Mouse (Mus musculus): ENCODE results near the gene Eed.

GRCm38 (mm10) chr7:89980485-89981422 lies at the start of gene Eed:
- TF ChIP-seq MAFK (IDR thresholded peaks at IDR 0.05; ENCODE audit: insufficient read depth, low read depth, low read length), result no peak
- peak; percentile 54 for TF ChIP-seq HCFC1 (IDR thresholded peaks at IDR 0.05; ENCODE audit: borderline replicate concordance, insufficient read depth, low read length)
- no peak for TF ChIP-seq ZNF384 (IDR thresholded peaks at IDR 0.05; ENCODE audit: low read depth, low read length)
- no peak for TF ChIP-seq ZC3H11A (IDR thresholded peaks at IDR 0.05; ENCODE audit: borderline replicate concordance, low read depth, low read length)
